Mouse (Mus musculus) kidney, adult 8-10 months (tissue): ENCODE data around the gene Cdk9.

Source experiments
- DNase-seq, 2 experiments: peaks; one replicate each; pipeline ENCODE4 v3.0.0; 2022

Gene Cdk9

GRCm38 (mm10) chr2:32705018-32705417, 7.9 kb downstream of the Cdk9 start:
- DNase-seq: no peak

DNA sequence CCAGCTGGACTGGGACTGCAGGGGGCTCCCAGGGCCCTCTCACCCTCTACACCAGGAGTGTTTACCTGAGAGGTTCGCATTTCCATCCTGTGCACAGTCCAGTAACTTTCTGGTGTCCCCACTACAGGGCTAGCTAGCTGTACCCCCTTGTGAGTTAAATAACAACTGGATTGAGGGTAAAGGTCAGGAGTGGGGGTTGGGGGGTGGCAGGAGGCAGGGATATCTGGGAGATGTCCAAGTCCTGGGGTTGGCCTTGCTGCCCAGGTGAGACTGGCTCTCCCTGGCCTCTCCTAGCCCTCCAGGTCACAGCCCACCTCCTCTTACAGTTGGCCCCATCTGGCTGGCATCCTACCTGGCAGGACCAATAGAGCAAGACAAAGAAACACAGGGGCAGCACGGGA, 8.9 kb downstream of the Cdk9 start, which contains the start of gene Fpgs:
Fpgs (minus strand) TSS at position 125 of the 401 bp plus-strand sequence.
- peak; percentile 90 to 92 for DNase-seq

DNA sequence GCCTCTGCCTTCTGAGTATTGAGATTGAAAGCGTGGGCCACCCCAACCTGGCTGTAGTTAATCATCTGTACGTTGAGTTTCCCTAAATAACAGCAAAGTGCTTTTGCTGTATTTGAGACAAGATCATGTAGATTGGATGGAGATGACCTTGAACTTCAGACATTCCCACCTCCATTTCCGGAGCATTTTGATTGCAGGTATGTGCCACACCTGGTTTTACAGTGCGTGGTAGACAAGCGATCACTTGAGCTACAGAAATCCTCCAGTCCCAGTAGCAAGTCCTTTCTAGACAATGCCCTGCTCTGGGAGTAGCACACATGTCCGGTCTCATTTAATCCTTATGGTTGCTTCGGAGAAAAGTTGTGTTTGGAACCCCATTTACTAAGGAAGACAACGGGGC, 9.8 kb downstream of the Cdk9 start:
- no peak for DNase-seq

DNA sequence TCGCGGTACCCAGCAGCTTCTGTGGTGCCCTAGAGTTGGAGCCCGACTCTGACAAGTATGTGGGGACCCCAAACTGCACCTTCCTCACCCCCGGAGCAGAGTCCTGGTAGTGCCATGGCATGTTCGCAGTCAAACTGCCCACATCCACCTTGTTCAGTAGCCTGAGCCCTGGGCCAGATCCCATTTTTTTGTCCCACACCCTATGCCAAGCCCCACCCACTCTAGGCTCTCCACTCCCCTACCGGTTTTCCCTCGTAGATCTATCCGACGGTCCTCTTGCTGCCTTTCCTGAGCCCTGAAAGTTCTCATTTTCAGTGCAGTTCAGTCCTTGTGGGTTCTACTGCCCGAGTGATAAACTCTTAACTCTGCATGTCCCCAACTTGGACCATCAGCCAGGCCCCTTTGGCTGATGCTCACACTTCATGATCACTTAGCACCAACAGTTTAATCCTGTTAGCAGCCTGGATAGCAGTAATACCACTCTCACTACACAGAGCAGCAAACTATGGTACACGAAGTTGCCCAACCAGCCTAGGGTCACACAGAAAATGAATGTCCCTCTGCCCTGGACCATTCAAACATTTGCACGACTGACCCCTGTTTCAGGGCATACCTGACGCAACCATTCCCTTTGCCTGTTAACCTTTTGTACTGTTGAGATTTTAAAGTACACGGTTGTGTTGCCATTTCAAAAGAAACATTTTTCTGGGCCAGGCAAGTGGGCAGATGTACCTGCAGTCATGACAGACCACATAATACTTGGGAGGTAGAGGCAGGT, 11.7 kb downstream of the Cdk9 start:
- peak in 1 of 2 experiments; percentile 56 for DNase-seq

GRCm38 (mm10) chr2:32699680-32700079, 13.2 kb downstream of the Cdk9 start:
- DNase-seq: no peak

DNA sequence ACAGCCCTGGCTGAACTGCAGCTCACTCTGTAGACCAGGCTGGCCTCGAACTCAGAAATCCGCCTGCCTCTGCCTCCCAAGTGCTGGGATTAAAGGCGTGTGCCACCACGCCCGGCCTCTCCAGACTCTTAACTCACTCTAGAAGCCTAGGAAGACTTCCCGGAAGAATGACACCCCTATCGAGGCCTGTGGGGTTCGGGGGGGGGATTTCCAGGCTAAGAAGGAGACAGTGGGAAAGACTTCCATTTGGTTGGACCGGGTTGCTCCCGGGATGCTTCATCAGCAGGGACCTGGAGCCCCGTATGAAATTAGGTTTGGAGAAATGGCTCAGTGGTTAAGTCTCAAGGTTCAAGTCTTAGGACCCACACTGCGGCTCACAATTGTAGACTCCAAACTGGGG, 18.2 kb downstream of the Cdk9 start:
- no peak for DNase-seq

DNA sequence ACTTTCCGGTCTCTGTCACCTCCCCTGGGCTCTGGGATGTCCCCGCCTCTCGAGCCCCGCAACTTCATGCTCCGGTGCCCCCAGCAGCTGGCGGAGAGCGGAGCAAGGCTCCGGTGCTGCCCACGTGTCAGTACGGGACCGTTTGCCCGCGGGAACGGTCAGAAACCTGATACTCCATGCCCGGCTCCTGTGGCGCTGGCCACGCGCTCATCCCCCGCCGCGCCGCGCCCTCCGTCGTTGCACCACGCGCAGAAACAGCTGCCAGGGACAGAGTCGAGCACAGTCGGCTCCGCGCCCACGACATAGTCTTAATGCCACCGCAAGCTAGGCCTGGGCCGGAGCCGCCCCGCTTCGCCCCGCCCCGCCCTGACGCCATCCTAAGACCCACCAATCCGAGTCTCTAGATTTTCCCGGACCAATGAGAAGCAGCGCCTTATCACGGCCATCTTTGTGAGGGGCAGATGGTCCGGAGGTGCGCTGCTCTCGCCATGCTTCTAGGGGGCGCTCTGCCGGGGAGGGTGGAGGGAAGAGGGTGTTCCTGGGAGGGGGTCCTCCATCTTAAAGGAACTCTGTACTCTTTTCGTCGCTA, 19.0 kb downstream of the Cdk9 start:
- peak; percentile 93 to 94 for DNase-seq

GRCm38 (mm10) chr2:32693282-32693681, 19.6 kb downstream of the Cdk9 start:
- DNase-seq: peak; percentile 61 to 64

DNA sequence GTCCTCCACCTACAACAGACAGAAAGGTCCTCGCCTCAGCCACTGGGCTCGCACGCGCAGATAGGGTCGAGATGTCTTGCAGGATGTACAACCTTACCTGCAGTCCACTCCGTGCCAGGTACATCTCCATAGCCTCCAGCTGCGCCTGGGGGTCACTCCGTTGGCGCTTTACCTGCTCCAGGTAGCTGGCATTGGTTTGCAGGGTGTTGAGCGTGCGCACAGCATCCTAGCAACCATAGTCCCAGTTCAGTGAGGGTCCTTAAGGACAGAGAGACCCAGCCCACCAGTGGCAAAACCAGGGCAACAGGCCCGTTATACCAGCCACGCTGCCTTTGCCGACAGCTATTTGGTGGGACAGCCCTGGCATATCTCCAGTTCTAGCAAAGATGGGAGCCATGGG, 20.4 kb downstream of the Cdk9 start:
- DNase-seq: no peak

- DNase-seq: no peak
Observed at GRCm38 (mm10) chr2:32691041-32691440, 21.8 kb downstream of the Cdk9 start.

DNA sequence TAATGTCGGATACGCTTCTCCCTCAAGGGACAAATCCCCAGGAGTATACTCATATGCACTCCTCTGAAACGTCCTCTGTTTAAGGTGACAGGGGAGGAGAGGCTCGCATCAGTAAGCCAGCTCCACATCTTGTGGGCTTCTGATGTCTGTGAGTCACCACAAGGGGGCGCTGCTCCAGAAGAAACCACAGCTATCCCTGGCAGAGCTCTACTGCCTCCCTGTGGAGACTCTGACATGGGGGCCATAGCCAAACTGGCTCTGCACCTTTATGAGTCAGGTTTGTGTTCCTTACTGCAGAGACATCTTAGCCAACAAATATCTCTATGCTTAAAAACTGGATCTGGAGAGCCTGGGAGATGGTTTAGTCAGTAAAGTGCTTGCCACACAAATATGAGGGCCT, 23.5 kb downstream of the Cdk9 start:
- peak; percentile 85 to 92 for DNase-seq

GRCm38 (mm10) chr2:32687562-32687961, 25.3 kb downstream of the Cdk9 start:
- DNase-seq: no peak

DNA sequence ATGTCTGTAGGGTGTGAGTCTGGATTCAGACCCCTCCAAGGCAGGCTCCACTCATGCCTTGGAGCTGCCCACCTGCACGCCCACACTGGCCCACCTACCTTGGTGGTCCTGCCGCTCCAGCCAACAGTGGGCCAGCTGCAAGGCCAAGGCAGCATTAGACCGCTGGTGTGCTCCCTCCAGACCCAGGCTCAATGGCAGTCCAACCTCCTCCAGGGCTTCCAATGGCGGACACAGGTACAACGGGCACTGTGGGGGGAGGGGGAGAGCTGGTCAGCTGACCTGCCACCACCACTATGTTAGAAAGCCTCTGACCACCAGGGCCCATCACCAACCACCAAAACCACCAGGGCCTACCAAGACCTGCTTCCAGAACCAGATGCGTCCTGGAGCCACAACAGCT, 26.2 kb downstream of the Cdk9 start:
- DNase-seq: no peak

- no peak for DNase-seq
Observed at GRCm38 (mm10) chr2:32685807-32686206, 27.1 kb downstream of the Cdk9 start.

DNA sequence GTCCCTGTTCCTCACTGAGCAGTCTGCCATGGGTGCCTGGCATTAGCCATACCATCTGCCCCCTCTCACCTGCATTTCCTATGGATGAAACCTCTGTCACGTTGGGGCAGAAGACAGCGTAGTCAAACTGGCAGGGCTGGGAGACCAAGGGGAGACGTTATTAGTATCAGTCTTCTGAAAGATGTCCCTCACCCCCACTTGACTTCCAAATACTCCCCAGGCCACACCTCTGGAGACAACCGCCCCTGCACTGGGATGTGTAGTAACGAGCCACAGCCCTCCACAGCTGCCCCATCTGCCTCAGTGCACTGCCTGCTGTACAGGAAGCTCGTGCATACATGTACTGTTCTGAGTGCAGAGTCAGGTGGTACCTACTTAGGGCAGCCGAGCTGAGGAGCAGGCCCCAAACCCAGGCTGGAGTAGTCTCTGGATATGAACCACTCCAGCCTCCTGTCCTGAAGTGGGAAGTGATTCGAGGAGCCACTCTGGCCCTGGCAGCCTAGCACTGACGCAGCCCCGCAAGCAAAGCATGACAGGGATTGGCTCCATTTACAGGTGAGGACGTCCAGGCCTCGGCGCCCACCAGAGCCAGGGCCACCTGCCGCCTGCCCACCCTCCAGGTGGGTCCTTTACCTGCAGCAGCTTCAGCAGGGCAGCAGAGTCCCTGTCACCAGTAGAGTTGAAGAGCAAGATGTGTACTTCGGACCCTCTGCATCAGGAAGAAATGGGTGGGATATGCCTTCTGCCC, 28.0 kb downstream of the Cdk9 start:
- no peak for DNase-seq

GRCm38 (mm10) chr2:32683701-32684100, 29.2 kb downstream of the Cdk9 start:
- no peak for DNase-seq

DNA sequence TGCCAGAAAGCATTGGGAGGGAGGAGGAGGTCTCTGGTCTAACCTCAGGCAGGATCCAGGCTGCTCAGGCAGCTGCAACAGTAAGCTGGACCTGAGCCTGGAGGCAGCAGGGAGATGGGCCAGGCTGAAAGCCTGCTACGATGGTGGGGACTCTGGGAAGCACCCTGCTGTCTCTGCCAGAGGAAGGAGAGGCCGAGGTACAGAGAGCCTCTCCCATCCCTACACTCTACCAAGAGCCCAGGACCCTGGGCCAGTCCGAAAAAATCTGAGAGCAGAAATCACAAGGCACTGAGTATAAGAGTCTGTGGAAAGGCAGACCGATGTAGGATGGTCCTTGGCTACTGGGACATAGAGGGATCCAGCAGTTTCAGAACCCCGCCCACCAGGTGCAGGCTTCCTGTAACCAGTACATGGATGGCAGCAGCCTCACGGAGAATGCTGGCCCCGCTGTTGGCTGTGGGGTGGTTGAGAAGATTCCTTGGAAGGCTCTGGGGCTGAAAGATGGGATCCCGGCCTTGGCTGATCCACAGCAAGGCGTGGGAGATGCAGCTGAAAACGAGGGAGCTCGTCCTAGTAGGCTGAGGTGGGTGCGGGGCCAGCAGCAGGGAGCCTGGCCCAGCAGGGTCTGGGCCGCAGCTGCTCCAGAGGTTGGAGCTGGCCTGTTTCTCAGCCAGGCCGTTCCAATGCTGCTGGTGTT, 30.0 kb downstream of the Cdk9 start:
- no peak for DNase-seq

DNA sequence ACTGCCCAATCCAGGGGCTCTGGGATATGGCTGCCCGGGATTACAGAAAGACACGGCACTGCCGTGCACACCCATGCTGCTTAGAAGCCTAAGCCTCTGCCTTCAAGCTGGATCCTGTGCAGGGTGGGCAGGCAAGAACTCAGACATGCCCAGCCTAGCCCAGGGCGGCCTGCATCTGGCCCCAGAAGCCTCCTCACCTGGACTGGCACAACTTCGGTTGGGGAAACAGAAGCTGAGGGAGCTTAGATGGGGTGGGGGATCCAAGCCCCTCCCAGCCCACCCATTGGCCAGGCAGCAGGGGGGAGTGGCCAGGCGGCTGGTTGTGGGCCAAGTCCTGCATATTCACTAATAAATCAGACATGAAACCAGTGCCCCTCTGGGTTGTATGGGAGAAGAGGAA, 31.1 kb downstream of the Cdk9 start:
- no peak for DNase-seq

DNA sequence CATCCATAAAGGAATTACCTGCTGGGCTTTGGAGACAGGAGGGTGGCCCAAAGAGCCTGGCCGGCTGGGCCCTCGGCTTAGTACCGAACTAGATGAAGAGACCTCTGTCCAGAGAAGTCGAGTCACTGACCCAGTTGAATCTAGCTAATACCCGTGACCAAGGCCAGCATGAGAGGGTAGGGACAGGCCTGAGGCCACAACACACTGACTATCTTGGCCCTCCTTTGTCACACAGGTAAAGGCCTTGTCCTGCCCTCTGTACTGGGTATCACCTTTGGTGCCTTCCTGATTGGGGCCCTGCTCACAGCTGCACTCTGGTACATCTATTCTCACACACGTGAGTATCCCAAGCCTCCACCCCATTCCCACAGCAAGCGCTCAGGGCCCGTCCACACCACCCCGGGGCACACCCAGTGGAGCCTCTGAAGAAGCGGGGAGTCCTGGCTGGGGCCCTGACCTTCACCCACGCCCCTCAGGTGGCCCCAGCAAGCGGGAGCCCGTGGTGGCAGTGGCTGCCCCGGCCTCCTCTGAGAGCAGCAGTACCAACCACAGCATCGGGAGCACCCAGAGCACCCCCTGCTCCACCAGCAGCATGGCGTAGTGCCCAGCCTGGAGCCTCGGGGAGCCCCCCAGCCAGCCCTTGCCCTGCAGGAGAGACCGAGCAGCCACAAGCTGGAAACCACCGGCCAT, 31.8 kb downstream of the Cdk9 start:
- no peak for DNase-seq

GRCm38 (mm10) chr2:32680051-32680451, 32.8 kb downstream of the Cdk9 start:
- no peak for DNase-seq

DNA sequence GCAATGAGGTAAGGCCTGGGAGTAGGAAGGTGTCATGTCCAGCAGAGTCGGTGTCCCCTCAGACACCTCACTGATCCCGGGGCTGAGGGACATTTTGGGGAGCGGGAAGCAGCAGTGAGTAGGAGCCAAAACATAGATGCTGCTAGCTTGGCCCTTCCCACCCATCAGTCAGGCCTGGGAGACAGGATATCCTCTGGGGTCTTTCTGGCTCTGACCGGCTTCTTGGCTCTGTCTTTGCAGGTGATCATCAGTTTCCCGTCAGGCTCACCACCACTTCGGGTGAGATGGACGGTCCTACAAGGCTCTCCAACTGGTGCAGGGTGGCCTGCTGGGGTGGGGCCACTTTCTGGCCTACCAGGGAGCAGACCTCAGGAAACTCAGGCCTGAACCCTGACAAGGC, 35.2 kb downstream of the Cdk9 start:
- DNase-seq: no peak

- DNase-seq: no peak
Observed at GRCm38 (mm10) chr2:32676821-32677220, 36.1 kb downstream of the Cdk9 start.
